Mouse (Mus musculus) CD8-positive naive resting alpha-beta T cell, adult 2 months (primary cell): Measurements from ENCODE around the gene Rad18.

ENCODE experiments used
- DNase-seq, 2 experiments: peaks; one replicate each; pipeline ENCODE4 v3.0.0; 2022; ENCODE audit warnings: low read depth in 2 of 2, low spot score in 2 of 2

Gene Rad18

DNA sequence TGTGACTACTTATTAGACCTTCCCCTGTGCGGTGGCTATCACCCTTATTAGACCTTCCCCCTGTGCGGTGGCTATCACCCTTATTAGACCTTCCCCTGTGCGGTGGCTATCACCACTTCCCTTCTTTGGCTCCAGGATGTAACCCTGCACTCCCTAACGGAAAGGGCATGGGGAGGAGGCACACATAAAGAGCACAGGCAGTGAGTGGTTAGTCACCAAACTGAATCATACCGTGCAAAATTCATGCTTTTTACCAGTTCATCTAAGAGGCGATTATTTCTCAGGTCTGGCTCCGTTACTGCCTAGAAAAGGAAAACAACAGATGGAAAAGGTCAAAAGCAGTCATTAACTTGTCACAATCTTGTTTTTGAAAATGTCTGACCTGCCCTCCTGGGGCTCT is 10.0 kb downstream of the Rad18 start:
- DNase-seq, result no peak

DNA sequence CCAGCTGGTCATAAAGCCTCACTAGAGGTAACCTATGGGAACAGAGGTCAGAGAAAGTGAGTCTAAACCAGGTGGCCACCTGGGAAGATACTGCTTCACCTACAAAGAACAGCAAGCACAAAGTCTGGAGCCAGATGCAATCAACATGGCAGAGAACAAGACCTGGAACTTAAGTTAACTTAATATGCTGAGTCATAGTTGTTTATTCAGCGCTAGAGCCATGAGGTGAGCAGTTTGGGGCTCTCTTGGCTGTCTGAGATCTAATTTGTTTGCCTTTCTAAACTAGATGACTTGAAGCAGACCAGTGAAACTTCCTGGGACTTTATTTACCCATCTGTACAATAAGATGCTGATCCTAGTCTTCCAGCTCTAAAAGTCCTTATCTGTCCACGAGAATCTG is 12.4 kb downstream of the Rad18 start:
- DNase-seq, result no peak

DNA sequence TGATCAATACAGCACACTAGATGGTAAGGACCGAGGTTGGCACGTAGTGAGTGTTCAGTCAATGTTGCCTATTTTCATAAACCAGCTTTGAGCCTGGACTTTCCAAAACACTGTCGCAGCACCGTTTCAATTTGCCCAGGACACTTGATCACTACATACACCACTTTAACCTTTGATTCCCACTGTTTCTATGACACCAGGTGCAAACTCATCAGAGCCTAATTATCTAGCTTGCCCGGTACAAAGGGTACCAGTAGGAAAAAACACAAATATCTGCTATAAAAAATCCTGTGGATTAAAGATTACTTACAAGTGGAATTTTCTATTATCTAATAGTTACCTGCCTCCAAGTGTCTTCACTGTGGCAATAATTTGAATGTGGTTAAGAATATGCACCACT is 64.4 kb downstream of the Rad18 start:
- no peak for DNase-seq

DNA sequence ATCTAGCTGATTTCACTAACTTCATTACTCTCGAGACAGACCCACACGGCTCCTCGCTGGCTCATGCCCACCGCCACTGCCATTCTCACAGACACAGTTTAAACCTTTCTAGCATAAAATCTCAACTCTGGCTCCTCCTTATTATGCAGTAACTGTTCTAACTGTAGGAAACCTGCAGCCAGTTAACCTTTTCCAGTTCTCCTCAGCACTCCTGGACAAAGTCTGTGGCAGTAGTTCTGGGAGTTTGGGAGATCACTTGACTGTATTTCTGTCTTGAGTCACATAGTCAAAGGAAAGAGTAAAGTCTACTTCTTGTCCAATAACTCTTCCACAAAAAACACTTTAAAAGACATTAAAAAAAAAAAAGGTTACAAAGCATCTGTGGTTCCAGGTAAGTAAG is 66.2 kb downstream of the Rad18 start:
- DNase-seq, result no peak

DNA sequence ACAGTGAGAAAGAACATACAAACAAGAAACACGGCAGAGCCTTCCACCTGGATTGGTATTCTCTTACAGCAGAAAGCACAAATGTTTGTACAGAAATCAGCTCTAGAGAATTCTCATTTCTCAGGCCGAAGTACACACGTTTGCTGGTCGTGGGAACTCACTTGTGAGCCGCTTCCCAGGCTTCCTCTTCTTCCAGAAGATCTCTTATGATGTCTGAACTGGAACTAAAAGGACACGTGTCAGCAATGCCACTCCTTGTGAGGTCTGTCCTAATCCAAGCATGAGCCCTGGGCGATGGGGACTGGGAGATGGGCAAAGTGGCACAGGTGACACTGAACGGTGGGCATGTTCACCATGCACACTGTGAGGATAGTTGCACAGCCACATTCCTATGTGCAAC is 68.2 kb downstream of the Rad18 start:
- no peak for DNase-seq

DNA sequence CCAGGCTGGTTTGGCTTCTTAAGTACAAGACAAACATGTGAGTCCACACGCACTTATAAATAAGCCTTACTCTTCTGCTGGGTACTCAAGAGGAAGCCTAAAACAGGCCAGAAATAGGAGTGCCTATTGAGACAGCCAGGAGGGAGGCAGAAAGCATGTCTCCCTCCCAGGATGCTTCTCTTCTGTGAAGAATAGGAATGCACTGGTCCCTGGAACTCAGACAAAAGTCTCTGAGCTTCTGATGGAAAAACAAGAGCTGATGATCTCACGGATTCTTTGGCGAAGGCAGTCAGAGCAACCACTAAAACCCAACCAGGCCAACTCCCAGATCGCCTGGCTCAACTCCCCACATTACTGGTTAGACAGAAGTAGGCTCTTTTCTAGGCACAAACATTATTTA is 74.2 kb downstream of the Rad18 start:
- DNase-seq, result no peak

DNA sequence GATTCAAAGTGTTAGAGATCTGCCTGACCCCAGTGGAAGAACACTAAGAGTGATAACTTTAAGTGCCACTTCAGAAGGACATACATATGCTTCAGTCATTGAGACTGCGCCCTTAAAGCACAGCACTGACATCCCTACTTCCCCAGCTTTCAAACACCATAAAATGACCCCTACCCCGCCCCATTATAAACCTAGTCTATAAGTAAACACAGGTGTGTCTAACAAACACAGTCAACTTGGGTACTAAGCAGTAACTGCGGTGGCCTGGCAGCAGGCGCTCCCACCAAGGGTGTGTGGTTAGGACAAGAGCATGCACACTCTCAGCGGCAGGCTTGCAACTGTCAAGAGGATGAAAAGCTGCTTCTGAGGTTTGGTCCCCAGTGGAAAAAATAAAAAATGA is 76.5 kb downstream of the Rad18 start:
- no peak for DNase-seq

DNA sequence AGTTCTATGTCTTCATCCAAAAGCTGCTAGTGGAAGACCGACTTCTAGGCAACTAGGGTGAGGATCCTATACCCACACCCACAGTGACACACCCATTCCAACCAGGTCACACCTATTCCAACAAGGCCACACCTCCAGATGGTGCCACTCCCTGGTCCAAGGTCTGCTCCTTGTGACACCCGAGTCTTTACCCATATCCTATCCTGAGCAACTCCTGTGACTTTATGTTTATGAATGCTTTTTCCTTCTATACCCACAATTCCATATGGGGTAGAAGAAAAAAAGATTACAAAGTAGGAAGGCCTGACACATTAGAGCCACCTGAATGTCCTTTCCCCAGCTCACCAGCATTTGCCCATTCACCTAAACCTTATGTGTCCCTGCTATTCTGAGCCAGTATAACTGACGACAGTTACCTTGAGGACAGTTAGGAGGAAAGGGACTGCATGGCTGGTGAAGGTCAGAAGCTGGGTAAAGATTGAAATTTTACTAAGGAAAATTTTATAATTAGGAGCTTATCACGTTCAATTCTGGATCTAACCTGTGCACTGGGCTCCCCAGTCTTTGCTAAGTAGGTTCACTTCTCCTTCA is 78.7 kb downstream of the Rad18 start:
- DNase-seq, result no peak

DNA sequence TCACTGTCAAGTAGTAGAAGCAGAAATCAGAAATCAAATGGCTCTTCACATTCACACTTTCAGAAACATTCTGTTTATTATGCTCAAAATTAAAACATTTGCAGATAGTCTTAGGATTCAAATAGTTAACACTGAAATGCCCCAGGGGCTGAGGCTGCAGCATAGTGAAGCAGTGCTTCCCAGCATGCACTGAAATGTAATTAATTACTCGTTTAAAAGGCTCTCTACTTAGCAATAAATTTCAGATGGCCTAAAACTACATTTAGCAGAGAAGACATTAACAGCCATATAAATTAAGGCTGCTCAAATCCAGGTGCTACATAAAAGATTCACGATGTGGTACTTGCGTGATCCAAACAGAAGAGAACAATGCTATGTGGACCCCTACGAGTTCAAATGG is 87.5 kb downstream of the Rad18 start:
- no peak for DNase-seq

DNA sequence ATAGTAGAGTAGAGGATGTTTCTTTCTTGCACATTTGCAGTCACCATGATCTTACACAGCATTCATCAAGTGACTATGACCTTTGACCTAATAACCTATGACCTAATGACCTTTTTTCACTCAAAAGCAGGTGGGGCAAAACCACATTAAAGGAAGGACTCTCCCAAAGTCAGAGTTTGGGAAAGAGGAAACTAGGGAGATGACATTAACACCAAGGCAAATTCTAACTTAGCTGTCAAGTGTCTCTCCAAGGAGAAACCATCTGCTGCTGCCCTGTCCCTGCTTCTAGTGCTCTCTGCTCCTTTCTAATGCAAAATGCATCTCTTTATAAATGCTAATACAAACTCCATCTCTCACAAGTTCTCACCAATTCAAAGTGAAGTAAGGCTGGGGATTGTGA is 92.6 kb downstream of the Rad18 start:
- no peak for DNase-seq

DNA sequence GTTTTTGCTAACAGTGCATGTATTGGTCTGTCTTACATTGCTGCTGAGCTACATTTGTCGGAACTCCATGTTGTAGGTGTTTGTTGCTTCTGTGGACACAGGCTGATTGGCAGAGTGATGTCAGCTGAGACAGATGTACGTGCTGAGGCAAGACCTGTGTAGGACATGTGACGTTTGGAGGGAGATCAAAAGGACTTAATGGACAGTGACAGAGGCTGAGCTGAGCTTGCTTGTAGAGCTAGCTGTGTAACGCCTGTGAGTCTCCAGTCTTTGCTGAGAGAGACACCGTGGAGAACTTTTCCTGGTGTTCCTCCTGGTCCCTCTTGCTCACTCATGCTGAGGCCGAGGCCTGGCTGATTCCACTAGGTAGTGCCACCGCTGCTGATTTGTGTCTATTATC is 101.5 kb downstream of the Rad18 start:
- no peak for DNase-seq

DNA sequence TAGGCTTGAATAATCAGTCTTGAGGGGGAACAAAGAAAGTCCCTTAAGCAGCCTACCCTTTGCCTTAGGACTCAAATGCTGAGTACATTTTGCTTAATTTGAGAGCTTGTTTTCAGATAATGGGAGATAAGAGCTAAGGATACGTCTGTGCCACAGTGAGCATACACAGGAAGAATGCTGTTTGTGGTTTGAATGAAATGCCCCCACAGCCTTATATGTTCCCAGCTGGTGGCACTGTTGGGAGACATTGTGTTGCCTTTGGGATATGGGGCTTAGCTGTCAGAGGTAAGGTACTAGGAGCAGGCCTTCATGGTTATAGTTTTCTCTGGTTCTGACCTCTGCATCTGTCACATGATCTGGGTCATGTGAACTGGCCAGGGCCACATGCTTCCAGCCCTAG is 108.6 kb downstream of the Rad18 start:
- DNase-seq, result no peak

DNA sequence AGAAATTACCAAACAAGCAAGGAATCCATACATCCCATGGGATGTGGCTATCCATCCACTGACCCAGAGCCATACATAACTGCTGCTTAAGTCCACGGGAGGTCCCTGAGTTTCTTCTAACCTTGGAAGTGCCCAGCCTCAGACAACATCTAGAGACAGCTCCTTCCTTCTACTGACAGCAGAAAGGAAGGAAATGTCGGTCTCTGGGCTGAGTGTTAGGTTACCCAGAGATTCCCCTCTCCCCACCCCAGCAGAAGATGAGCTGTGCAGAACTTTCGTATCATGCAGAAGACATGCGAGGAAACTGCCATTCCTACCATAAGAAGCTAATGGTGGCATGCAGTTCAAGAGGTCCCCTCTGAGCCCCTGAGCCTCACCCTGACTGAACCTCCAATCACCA is 109.5 kb downstream of the Rad18 start:
- DNase-seq, result no peak

DNA sequence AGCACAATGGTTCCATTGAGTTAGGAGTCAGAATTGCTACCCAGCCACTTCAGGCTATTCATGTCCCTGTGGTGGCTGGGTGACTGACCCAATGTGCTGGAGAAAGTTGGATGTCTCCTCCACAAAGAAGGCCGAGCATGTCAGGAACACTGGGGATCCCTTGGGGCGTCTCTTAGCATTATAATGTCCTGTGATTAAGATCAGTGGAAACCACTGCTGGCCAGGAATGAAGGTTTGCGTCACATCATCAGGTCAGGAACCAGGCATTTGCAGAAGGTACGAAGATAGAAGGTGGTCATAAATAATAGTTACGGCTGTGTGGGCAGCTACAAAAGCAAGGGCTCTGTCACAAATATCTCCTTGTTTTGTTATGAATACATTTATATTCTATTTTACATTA is 111.5 kb downstream of the Rad18 start:
- no peak for DNase-seq

DNA sequence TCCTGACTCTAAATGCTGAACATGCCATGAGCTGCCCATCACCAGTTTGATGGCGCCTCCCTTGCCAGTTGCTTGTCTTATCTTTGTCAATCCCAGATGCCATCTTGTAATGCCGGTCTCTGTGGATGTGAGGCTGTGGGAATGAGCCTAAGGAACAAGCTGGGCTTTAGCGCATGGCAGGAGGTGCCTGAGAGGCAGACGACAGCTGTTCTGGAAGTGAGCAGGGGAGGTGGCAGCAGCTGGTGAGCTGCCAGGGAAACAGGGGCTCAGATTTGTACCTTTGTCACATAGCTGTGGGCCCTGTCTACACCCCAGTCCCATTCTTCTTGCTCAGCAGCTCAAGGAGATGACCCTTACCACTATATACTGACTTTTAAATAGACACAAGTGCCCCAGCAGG is 114.5 kb downstream of the Rad18 start:
- no peak for DNase-seq

DNA sequence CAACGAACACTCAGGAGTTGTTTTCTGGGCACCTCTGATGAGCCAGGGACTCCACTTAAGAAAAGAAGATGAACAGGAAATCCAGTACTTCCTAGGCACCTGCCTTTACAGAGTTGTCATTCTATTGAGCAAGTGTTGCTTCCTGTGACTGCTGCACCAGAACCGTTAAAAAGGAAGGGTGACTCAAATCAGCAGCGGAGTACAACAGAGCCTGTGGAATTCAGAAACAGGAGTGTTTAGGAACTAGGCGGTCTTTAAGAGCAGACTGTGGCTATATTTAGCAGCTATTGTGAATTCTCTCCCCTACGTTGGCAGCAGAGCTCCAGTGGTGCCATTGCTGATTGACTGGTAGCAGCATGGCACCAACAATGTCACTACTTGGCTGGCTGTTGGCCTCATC is 119.3 kb downstream of the Rad18 start:
- peak; percentile 21 to 22 for DNase-seq

DNA sequence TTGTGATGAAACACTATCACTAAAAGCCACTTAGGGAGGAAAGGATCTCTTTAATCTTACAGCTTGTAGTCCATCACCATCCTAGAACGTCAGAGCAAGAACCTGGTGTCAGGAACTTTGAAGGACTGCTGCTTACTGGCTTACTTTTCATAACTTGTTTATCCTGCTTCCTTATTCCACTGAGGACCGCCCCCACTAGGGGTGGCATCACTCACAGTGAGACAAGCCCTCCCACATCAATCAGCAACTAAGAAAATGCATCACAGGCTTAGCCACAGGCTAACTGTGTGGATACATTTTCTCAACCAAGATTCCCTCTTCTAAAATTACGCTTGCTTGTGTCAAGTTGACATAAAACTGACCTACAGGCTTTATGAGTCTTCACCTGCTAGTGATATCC is 121.9 kb downstream of the Rad18 start:
- peak; percentile 15 to 50 for DNase-seq

DNA sequence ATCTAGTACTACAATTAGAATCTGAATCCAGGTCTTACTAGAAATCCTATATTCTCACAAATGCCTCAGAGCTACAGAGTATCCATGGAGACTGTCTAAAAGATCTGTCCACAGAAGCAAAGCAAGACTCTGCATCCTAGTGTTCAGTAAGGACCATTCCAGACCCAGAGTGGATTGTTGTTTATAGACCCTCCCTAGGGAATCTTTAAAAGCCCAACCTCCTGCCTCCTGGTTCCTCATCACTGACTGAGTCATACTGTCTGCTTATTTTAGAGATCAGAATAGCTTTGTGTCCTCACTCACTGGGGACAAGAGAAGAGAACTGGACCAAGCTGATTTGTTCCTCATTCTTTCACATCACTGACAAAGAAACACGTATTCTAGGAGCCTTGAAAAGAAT is 126.1 kb downstream of the Rad18 start:
- DNase-seq, result no peak
